13 mouse cellular contexts compared by ENCODE assay signal in genomic region chr11:108032568-108032967, GRCm38 (mm10).
DNase-seq lines count a peak whose midpoint lies in the region; ATAC-seq lines count a peak whose summit lies in the region.
"Had no signal": no experiment of that assay in that cellular context is flagged by ENCODE, and none has a peak within 500 bp of the region (broad histone marks: within the 10 kb centered on the region; RNA-seq: fewer than 3 reads in every experiment).

No protein-coding gene starts in this region.

- intact Hi-C loops in heart, postnatal 25 days (cut with DNase I): no loop called here
- intact Hi-C loops in heart, postnatal 10 days (cut with DNase I): loop anchor here (5.0 kb wide), 2 partner anchors 95 to 180 kb away; no protein-coding TSS in a partner anchor

- peak; percentile 84 for ATAC-seq in common myeloid progenitor, adult 5-6 weeks (replicated peaks; ENCODE audit: low read depth, poor library complexity, severe bottlenecking)

- DNase-seq in heart, adult 9 months (ENCODE audit: low spot score in 2 of 2): peak; percentile 21 to 42
- no peak for DNase-seq in heart, postnatal 25 days (ENCODE audit: low spot score)
- DNase-seq in 416B (ENCODE audit: low read depth): peak; percentile 72
- peak; percentile 31 to 32 for DNase-seq in heart, postnatal 10 days
- DNase-seq in spleen, postnatal 36 days (ENCODE audit: low spot score in 2 of 2): no peak
- no peak for DNase-seq in embryo, embryonic 9.5 days (ENCODE audit: extremely low spot score)
- DNase-seq: cerebellum, adult 11 months; cerebellum, postnatal 25 days; gastrocnemius, postnatal 25 days; lung, postnatal 36 days; spleen, adult 18-20 months; thymus, postnatal 14 days had no signal

Comparison
In these comparisons a context has a peak if more than half of its experiments do, and no peak if none do; other contexts are left out.
1. DNase-seq: peak in heart, adult 9 months (2 of 2), 416B (single experiment) and heart, postnatal 10 days (2 of 2); none in heart, postnatal 25 days (single experiment), spleen, postnatal 36 days (0 of 2) and embryo, embryonic 9.5 days (single experiment).